10 mouse cellular contexts compared by ENCODE assay signal in the genomic region with DNA sequence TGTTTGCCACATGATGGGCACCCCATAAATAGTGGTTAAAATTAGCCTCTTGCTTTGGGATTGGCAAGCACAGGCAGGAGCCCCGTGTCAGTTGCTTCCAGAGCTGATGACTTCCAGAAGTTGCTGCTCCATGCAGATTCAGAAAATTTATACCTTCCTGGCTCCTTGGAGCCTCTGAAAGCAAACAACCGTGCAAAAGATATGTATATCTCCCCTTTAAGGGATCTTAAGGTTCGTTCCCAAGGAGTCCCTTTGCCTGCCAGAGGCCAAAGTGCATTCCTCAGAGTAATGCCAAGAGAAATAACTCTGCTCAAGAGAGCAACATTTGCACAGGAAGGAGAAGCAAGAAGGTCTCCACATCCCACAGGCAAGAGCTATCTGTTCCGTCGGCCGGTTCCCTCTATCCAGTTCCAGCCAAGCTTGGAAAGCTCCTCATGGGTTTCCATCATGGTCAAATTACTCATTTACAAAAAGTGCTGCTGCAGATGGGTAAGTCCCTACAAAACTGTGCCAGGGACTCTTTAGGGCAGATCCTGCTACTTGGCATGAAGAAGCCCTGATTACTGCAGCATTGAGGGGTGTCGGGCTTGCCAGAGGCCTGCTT.
DNase-seq lines count a peak whose midpoint lies in the region; ATAC-seq lines count a peak whose summit lies in the region.
"Had no signal": no experiment of that assay in that cellular context is flagged by ENCODE, and none has a peak within 500 bp of the region (broad histone marks: within the 10 kb centered on the region; RNA-seq: fewer than 3 reads in every experiment).

No protein-coding gene starts in this region.

- no peaks in the 10 kb centered on the region for H3K36me3 ChIP-seq in embryonic facial prominence, embryonic 14.5 days (ENCODE audit: control insufficient read depth, insufficient read depth, low read length)
- no peaks in the 10 kb centered on the region for H3K36me3 ChIP-seq in heart, embryonic 15.5 days
- H3K36me3 ChIP-seq in forebrain, embryonic 16.5 days (ENCODE audit: control insufficient read depth, insufficient read depth) = no peaks in the 10 kb centered on the region
- H3K36me3 ChIP-seq: liver, embryonic 12.5 days had no signal

- peak; percentile 81 for ATAC-seq in embryonic facial prominence, embryonic 14.5 days (ENCODE audit: low read depth)
- peak; percentile 60 for ATAC-seq in heart, embryonic 15.5 days (replicated peaks; ENCODE audit: insufficient number of reproducible peaks, insufficient read depth, low FRiP score, low read depth)
- no peak for ATAC-seq in forebrain, embryonic 16.5 days
- ATAC-seq: liver, embryonic 12.5 days had no signal

- H3K27me3 ChIP-seq in embryonic facial prominence, embryonic 14.5 days (replicated peaks; ENCODE audit: control insufficient read depth, insufficient read depth, low read length) = no peaks in the 10 kb centered on the region
- no peaks in the 10 kb centered on the region for H3K27me3 ChIP-seq in heart, embryonic 15.5 days
- no peaks in the 10 kb centered on the region for H3K27me3 ChIP-seq in forebrain, embryonic 16.5 days (replicated peaks; ENCODE audit: control insufficient read depth, insufficient read depth, low read length)
- H3K27me3 ChIP-seq: liver, embryonic 12.5 days had no signal

- DNase-seq in heart, adult 8-10 months (ENCODE audit: low spot score) = peak; percentile 16
- no peak for DNase-seq in heart, postnatal 36 days
- peak; percentile 90 for DNase-seq in embryonic facial prominence, embryonic 14.5 days (ENCODE audit: low spot score)
- peak; percentile 3 to 4 for DNase-seq in kidney, postnatal 36 days
- no peak for DNase-seq in right cerebral cortex, adult 2 months (ENCODE audit: low spot score in 2 of 2)
- no peak for DNase-seq in cerebellum, postnatal 36 days
- DNase-seq: thymus, adult 18-20 months had no signal

- 43% methylated on average over 7 of the region's 7 CpGs for WGBS in embryonic facial prominence, embryonic 14.5 days
- WGBS in heart, embryonic 15.5 days = 40% methylated on average over 7 of the region's 7 CpGs
- 81% methylated on average over 7 of the region's 7 CpGs for WGBS in forebrain, embryonic 16.5 days

- no peak overlapping the region for H3K4me3 ChIP-seq in embryonic facial prominence, embryonic 14.5 days (ENCODE audit: low read depth, low read length)
- no peak overlapping the region for H3K4me3 ChIP-seq in heart, embryonic 15.5 days
- no peak overlapping the region for H3K4me3 ChIP-seq in forebrain, embryonic 16.5 days (replicated peaks; ENCODE audit: low read length)
- H3K4me3 ChIP-seq: liver, embryonic 12.5 days had no signal

- H3K4me2 ChIP-seq in embryonic facial prominence, embryonic 14.5 days (ENCODE audit: low read depth, low read length) = no peak overlapping the region
- H3K4me2 ChIP-seq in heart, embryonic 15.5 days = no peak overlapping the region
- H3K4me2 ChIP-seq in forebrain, embryonic 16.5 days (ENCODE audit: low read length) = no peak overlapping the region
- H3K4me2 ChIP-seq: liver, embryonic 12.5 days had no signal

- intact Hi-C loops in heart, postnatal 36 days (cut with DNase I) = no loop called here

- peaks cover 12% of the 10 kb centered on the region for H3K4me1 ChIP-seq in embryonic facial prominence, embryonic 14.5 days (ENCODE audit: control insufficient read depth, insufficient read depth, low read length)
- no peaks in the 10 kb centered on the region; the same call in 1 of the 2 replicates for H3K4me1 ChIP-seq in heart, embryonic 15.5 days (replicated peaks)
- no peaks in the 10 kb centered on the region for H3K4me1 ChIP-seq in forebrain, embryonic 16.5 days (replicated peaks; ENCODE audit: control insufficient read depth, insufficient read depth, low read length)
- H3K4me1 ChIP-seq: liver, embryonic 12.5 days had no signal

- no peak overlapping the region for H3K9ac ChIP-seq in embryonic facial prominence, embryonic 14.5 days (ENCODE audit: low read depth, low read length)
- H3K9ac ChIP-seq in heart, embryonic 15.5 days = no peak overlapping the region
- no peak overlapping the region for H3K9ac ChIP-seq in forebrain, embryonic 16.5 days (replicated peaks; ENCODE audit: low read depth, low read length)
- H3K9ac ChIP-seq: liver, embryonic 12.5 days had no signal

- no peaks in the 10 kb centered on the region for H3K9me3 ChIP-seq in embryonic facial prominence, embryonic 14.5 days (ENCODE audit: control insufficient read depth, low read length)
- no peaks in the 10 kb centered on the region for H3K9me3 ChIP-seq in heart, embryonic 15.5 days (replicated peaks)
- no peaks in the 10 kb centered on the region for H3K9me3 ChIP-seq in forebrain, embryonic 16.5 days (ENCODE audit: control insufficient read depth, low read length)
- H3K9me3 ChIP-seq: liver, embryonic 12.5 days had no signal

- H3K27ac ChIP-seq in embryonic facial prominence, embryonic 14.5 days (replicated peaks; ENCODE audit: low read depth, low read length) = peak overlapping the region; percentile 59
- peak overlapping the region; percentile 8; the same call in 1 of the 2 replicates for H3K27ac ChIP-seq in heart, embryonic 15.5 days
- no peak overlapping the region for H3K27ac ChIP-seq in forebrain, embryonic 16.5 days (ENCODE audit: low read length)
- H3K27ac ChIP-seq: liver, embryonic 12.5 days had no signal

Comparison
In these comparisons a context has a peak if more than half of its experiments do, and no peak if none do; other contexts are left out.
1. DNase-seq: peak in heart, adult 8-10 months (single experiment), embryonic facial prominence, embryonic 14.5 days (single experiment) and kidney, postnatal 36 days (2 of 2); none in heart, postnatal 36 days (0 of 2), right cerebral cortex, adult 2 months (0 of 2) and cerebellum, postnatal 36 days (0 of 2).